Mouse (Mus musculus) monocyte, adult 5-6 weeks (primary cell): ENCODE results near the gene Washc1. TPM values are rescaled to one million over a fixed set of nuclear protein-coding genes. Genes with fewer than 3 reads are reported as not detected.
"Not testable (repeated sequence)": the region's sequence is repeated elsewhere in the genome, so short reads cannot be mapped to it uniquely, and the experiment has no call there.

ENCODE experiments used
- ATAC-seq: fragments of 153-309, 156-312 bp; replicated peaks from 2 replicates; pipeline ENCODE4 v1.8.0; 2017; ENCODE audit warnings: mild to moderate bottlenecking; ENCODE audit not compliant: low TSS enrichment, insufficient number of reproducible peaks, severe bottlenecking, poor library complexity, low FRiP score
- total RNA-seq: library from RNA; stranded (forward); fragments of 200-1000, 200-491, 200-594 nt; gene quantifications from 3 replicates; pipeline ENCODE4 v1.2.3, GENCODE M21; 2017

Gene Washc1
- total RNA-seq, 1 experiment from 2014 or later: 15.0 TPM

DNA sequence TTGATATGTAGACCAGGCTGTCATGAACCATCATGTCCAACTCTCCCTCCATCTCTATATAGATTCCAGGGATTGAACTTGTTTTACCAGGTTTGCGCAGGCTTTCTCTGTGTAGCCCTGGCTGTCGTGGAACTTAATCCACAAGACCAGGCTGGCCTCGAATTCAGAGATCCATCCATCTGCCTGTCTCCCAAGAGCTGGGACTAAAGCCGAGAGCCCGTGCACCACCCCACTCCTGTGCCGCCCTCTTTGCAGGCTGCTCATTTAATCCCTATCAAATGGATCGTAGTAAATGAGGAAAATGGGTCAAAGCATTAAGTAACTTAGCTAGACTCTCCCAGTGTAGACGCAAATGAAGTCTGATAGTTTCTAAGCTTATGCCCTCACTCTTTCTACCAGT lies 3.9 kb upstream of the Washc1 start:
- no peak for ATAC-seq

DNA sequence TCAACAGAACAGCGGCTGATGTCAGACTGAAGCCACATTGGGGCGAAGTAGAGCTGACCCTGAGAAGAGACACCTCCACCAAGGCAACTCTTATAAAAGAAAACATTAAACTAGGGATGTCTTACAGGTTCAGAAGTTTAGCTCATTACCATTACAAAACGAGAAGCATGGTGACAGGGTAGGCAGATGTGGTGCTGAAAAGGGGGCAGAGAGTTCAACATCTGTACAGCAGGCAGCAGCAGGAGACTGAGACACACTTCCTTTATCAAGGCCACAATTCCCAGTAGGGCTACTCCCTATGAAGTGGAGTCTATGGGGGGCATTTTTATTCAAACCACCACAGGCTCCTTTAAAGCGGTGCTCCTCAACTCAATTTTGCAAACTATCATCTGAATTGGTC lies 3.1 kb upstream of the Washc1 start:
- ATAC-seq: no peak

DNA sequence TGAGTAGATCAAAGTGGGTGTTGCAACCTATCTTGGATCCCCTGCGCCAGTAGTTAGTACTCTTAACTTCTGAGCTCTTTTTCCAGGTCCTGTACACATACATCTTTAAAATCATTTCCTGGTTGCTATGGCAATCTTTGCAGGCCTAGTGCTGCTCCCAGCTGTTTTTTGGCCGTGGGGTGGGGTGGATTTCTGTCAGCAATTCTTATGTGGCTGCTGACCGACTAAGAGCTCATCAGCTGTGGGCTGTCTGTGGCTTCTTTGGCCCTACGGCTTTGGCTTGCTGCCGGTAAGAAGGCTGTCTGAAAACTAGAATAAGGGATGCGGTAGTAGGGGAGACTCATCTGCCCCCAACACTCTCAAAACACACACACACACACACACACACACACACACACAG lies 599 bp upstream of the Washc1 start:
- ATAC-seq: no peak

DNA sequence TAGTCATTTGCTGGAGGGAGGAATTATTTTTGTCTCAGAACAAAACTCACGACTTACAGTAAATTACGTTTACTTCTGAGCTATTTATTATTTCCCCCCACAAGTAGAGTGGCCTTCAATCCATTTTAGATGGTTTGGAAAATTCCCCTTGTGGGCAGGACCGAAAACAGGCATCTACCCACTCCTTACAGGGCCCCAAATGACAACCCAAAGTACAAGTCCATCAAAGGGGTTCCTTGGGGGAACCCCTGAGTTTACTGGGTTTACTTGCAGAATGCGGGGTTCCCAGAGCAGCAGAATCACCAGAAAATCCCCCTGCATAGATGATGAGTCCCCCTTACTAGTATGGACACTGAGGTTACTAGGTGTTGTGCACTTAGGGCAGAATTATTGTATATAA lies 821 bp downstream of the Washc1 start:
- no peak for ATAC-seq

DNA sequence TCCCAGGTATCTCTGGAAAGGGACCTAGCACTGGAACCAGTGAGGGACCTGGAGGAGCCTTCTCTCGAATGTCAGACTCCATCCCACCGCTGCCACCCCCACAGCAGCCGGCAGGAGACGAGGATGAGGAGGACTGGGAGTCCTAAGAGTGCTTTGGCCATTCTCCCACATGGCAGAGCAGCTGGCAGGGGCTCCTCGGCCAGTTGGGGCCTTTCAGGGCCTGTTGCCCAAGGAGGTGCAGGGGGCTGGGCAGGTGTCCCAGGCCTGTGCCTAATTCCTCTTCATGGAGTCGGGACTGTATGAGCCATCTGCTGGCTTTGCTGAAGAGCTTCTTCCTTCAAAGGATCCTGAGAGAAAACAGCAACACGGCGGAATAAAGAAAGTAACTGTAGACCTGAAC lies 7.6 kb downstream of the Washc1 start:
- no peak for ATAC-seq

DNA sequence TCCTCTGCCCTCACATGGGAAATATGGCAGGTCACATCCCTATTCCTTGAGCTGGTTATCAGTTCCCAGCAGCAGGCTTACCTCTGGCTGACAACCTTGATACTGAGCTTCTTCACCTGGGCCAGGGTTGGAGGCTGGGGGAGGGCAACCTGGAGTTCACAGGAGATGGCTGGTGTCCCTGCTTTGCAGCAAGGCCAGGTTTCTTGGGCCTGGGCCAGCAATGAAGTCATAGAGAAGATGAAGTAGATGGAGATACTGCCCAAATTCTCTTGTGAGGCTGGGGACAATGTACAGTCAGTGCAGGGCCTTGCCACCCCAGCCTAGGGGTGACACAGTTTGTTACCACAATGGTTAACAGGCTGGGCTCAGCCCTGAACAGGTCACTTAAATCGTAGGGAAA lies 9.4 kb downstream of the Washc1 start:
- no peak for ATAC-seq

DNA sequence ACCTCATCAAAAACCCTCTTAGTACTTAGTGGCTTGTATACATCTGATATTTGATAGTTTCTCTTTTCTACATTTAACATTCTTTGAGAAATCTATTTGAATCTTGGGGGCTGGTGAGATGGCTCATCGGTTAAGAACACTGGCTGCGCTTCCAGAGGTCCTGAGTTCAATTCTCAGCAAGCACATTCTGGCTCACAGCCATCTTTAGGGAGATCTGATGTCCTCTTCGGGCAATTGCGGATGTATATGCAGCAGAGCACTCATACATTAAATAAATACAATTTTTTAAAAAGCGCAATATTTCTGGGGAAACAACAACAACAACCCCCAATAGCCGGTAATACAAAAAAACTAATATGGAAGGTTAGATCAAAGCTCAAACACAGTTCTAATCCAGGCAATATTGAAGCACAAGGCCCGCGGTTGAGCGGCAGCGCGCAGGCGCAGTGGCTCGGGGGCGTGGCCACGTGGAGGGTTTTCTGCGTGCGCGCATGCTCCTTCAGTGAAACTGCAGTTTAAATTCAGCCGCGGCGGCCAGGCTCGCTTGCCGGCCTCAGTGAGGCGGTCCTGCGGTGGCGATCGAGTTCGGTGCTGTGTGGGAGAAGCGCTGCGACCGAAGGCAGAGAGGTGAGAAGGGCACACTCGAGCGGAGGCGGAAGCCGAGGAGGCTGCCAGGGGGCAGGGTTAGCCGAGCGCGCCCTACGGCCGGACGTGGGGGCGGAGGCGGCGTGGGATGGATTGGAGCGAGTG lies 11.9 kb downstream of the Washc1 start, which contains the start of gene Ddx11:
Gene Ddx11 (plus strand): TSS at position 455 of the 750 bp plus-strand sequence.
- ATAC-seq: peak; percentile 76

DNA sequence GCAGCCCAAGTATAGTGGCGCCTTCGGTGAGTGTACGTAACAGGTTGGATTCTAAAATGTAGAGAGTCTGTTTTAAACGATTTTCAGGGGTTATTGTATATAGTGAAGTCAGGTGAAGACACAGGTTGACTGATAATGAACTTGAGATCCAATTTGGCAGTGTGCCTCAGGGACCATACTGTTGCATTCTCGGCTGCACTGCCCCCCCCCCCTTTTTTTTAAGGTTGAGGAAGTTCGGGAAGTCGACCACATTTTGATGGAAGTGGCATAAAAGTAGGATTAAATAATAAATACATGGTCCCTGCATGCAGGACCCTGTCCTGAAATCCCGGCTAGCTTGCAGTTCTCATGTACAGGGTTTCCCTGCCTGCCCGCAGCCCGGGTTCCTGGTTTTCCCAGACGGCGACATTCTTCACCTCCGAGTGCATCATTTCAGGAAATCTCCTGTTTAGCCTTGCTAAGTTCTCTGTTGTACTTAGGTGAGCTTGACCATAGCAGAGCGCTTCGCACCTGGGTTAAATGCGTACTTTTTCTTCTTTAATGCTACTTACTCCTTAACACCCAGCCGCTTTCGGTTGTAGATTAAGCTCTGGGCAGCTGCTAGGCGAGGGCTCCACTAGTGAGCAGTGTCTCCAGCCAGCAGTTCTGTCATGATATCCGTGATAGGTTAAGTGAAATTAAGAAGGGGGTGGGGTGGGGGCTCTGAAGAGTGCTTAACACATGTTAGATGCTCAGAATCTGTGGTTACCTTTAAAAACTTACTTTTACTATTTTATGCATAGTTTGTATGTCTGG lies 12.7 kb downstream of the Washc1 start:
- ATAC-seq: no peak

DNA sequence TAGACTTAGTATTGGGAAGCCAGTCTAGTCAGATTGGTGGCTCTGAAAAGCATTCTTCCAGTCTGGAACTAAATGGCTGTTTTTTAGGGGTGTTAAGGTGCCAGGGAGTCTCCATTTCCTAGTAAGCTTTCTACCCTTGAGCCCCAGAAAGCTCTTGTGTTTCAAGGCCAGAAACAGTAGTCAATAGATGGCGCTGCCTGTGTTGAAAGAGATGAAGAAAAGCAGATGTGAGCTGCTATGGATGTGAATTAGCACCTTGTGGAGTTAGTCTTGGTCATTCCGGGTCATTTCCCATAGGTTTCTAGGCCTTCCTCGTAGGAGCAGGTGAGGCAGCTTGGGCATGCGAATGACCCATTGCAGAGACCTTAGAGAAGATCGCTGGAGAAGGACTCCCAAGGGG lies 13.9 kb downstream of the Washc1 start:
- ATAC-seq: no peak

DNA sequence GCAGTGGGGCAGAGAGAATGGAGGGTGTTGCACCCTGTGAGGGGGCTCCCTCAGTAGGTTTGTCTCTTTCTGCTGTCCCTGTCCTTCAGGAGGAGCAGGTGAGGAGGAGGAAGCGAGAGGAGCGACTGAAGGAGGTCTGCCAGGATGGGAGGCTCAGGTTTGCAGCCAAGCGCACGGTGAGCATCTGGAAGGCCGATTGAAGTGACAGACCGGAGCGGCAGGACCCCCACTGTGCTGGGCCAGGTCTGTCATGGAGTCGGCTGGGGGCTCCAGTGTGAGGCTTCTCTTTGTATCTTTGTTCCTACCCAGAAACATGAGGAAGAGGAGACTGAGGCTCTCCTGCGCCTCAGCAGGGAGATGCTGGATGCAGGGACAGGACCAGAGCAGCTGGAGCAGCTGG lies 19.0 kb downstream of the Washc1 start:
- no peak for ATAC-seq

DNA sequence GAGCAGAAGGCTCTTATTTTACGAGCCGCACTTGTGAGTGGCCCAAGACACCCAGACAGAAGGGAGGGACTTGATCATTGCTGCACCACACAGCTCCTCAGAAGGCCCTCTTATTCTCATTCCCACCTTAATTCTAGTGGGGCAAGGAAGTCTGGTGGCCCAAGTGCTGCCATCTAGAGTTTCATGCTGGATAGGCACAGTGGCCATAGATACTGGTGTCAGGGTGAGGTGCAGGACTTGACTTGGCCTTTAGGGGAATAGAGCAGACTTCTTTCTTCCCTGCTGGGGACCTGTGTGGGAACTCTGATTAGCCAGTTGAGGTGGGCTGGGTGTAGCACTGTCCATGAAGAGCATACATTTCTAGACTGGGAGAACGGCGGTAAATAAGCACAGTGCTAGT lies 19.9 kb downstream of the Washc1 start:
- ATAC-seq: no peak; the same call in 1 of the 2 replicates

DNA sequence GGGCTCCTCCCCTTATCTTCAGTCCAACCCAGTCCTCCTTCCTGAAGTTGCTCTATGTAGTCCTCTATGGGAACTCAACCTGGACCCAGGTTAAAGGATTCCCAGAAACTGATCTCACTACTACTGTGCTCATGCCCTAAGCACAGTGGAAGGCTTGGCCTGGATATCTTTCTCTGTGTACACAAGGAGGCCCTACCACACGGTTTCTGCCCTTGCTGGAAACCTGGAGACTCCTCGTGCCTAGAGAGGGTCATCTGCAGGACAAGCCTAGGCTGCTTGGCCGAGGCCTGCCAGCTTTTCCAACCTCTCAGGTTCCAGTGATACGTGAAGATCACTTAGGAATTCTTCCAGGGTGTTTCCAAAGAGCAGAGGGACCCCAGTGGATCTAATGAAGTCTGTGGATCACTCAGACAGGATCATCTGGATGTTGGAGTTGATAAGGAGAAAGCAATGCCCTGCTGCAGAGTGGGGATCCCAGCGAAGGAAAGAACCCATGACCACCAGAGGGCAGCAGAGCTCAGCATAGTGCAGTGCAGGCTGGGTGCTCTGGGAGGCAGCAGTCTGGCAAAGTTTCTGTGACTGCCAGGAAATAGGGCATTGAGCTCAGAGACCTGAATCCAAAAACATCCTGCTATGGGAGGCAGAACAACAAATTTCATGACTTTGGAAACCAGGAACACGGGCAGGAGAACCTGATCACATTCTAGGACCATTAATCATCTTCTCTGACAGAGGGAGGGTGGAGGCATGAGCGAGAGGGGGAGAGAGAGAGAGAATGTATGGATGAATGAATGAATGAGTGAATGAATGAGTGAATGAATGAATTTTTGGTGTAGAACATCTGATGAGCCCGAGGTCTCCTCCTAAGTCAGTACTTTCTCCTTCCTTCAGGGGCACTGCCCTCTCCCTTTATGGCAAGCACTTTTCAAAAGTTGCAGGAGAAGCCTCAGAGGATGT lies 41.6 kb downstream of the Washc1 start:
- peak; percentile 36; the same call in 1 of the 2 replicates for ATAC-seq

DNA sequence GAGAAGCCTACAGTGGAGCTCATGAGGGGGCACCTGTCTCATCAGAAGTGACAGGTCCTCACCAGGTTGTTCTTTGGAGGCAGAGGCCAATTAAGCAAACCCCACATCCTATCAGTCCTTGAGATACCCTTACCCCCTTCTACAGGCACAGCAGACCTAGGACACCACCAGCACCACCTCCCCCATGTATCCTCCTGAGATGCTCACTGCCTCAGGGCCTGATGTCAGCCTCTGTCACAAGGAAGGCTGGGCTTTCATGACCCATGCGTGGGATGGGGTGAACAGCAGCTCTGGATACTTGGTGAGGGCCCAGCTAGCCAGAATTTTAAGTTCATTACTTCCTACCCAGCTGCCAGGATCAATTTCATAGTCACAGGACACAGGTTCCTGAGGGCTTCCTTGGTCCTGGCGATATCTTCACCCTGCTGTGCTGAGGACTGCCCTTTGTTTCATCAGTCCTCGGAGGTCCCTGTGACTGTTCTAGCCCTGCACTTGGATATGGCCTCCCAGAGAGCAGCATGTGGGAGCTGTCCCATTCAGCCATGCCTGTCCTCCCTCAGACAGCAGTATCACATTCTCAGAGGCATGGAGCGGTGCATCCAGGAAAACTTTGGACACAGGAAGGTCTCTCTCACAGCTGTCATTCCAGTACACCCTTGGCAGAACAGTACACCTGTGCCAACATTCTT lies 42.5 kb downstream of the Washc1 start:
- ATAC-seq: not testable (repeated sequence)

DNA sequence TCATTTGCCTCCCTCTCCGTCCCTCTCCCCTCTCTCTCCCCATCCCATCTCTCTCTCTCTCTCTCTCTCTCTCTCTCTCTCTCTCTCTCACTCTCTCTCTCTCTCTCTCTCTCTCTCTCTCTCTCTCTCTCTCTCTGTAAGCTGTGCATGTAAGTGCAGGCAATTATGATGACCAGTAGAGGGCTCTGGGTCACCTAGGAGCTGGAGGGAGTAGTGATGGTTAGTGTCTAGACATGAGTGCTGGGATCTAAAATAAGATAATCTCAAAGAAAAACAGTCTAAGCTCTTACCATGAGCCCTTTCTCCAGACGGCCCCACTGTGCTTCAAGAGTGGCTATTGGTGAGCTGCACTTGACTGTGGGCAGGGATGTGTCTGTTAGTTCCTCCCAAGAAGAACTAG lies 43.5 kb downstream of the Washc1 start:
- ATAC-seq: no peak

DNA sequence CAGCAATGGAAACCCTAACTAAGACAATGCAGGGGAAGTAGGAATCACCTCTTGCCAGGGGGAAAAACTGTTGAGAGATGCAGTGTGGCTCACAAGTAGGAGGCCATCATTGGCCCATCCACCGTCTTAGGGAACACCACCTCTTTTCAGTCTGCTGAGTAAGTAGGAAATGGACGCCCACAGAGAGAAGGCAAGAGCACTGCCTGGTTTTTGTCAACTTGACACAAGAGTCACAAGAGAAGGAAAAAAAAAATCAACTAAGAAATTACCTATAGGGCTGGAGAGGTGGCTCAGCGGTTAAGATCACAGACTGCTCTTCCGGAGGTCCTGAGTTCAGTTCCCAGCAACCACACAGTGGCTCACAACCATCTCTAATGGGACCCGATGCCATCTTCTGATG lies 46.9 kb downstream of the Washc1 start:
- ATAC-seq: no peak

DNA sequence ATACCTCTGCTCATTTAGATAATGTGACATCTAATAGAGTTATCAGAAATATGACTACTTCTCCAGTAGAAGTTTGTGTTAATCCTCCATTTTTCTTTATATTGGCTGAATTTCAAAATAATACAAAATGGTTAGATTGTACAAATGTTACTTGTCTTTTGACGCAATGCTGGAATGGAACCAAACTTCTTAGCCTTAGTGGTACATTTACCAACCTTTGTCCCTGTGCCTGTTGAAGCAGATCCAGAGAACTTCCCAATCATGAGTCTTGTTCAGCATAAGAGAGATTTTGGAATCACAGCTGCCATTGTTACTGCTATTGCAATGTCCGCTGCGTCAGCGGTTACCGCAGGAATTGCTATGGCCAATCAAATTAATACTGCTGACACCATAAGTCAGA lies 55.8 kb downstream of the Washc1 start:
- not testable (repeated sequence) for ATAC-seq
